ENCODE assay signal across 9 mouse cellular contexts in genomic region chr17:83224451-83224971, GRCm38 (mm10). TPM values are rescaled to one million over a fixed set of nuclear protein-coding genes. Genes with fewer than 3 reads are reported as not detected.
DNase-seq lines count a peak whose midpoint lies in the region; ATAC-seq and TF ChIP-seq lines count a peak whose summit lies in the region.
"Had no signal": no experiment of that assay in that cellular context is flagged by ENCODE, and none has a peak within 500 bp of the region (broad histone marks: within the 10 kb centered on the region; RNA-seq: fewer than 3 reads in every experiment).

No protein-coding gene starts in this region.

- H3K4me2 ChIP-seq in hindbrain, embryonic 15.5 days, result no peak overlapping the region
- H3K4me2 ChIP-seq in heart, embryonic 12.5 days, result no peak overlapping the region

- H3K9me3 ChIP-seq in ES-E14 (ENCODE audit: control insufficient read depth, insufficient read depth, low read depth, low read length), result no peaks in the 10 kb centered on the region
- H3K9me3 ChIP-seq in hindbrain, embryonic 15.5 days, result no peaks in the 10 kb centered on the region
- no peaks in the 10 kb centered on the region for H3K9me3 ChIP-seq in heart, embryonic 12.5 days (replicated peaks)

- ATAC-seq in hindbrain, embryonic 15.5 days (ENCODE audit: low FRiP score, low read depth), result 0 out of 2 replicates have a peak, but pooled peaks have one; percentile 16
- no peak for ATAC-seq in monocyte, adult 5-6 weeks (replicated peaks; ENCODE audit: insufficient number of reproducible peaks, low FRiP score, low TSS enrichment, poor library complexity, severe bottlenecking)
- no peak for ATAC-seq in heart, embryonic 12.5 days (ENCODE audit: insufficient number of reproducible peaks, low FRiP score)
- no peak for ATAC-seq in megakaryocyte-erythroid progenitor cell, adult 5-6 weeks (replicated peaks; ENCODE audit: low FRiP score, low TSS enrichment, poor library complexity, severe bottlenecking)

- peak overlapping the region; percentile 36 for H3K9ac ChIP-seq in ES-E14 (ENCODE audit: insufficient read depth, low read depth, low read length, poor library complexity, severe bottlenecking)
- H3K9ac ChIP-seq in hindbrain, embryonic 15.5 days, result no peak overlapping the region
- H3K9ac ChIP-seq in heart, embryonic 12.5 days, result no peak overlapping the region

- WGBS in hindbrain, embryonic 15.5 days, result 36% methylated on average over 13 of the region's 13 CpGs
- WGBS in heart, embryonic 12.5 days, result 72% methylated on average over 13 of the region's 13 CpGs

- H3K36me3 ChIP-seq in ES-E14 (ENCODE audit: control insufficient read depth, insufficient read depth, low read length, poor library complexity, severe bottlenecking), result no peaks in the 10 kb centered on the region
- no peaks in the 10 kb centered on the region for H3K36me3 ChIP-seq in hindbrain, embryonic 15.5 days
- H3K36me3 ChIP-seq in heart, embryonic 12.5 days, result peaks cover 71% of the 10 kb centered on the region

- peak overlapping the region; percentile 30 to 67 for H3K4me3 ChIP-seq in ES-E14 (ENCODE audit: insufficient read depth in 1 of 2, low read depth in 1 of 2, low read length in 2 of 2, poor library complexity in 1 of 2, severe bottlenecking in 1 of 2)
- no peak overlapping the region for H3K4me3 ChIP-seq in hindbrain, embryonic 15.5 days
- no peak overlapping the region for H3K4me3 ChIP-seq in heart, embryonic 12.5 days

- no peaks in the 10 kb centered on the region for H3K4me1 ChIP-seq in ES-E14 (ENCODE audit: control insufficient read depth in 2 of 2, insufficient read depth in 2 of 2, low read length in 2 of 2, poor library complexity in 1 of 2)
- H3K4me1 ChIP-seq in hindbrain, embryonic 15.5 days (replicated peaks), result peaks cover 18% of the 10 kb centered on the region
- peaks cover 46% of the 10 kb centered on the region for H3K4me1 ChIP-seq in heart, embryonic 12.5 days (replicated peaks)

- in situ Hi-C loops in ES-E14 (cut with MboI; ENCODE audit: low sequenced_read_pairs in 2 of 2, unreplicated experiment in 2 of 2), result no loop called here

- peak; percentile 58 for DNase-seq in embryo, embryonic 11 days
- no peak for DNase-seq in embryo, embryonic 10.5 days (ENCODE audit: low spot score)
- DNase-seq in ES-E14 (ENCODE audit: low read depth, low spot score), result peak; percentile 31
- peak; percentile 42 for DNase-seq in mesoderm, embryonic 11.5 days (ENCODE audit: low read depth, low spot score)

- H3K27ac ChIP-seq in ES-E14 (ENCODE audit: insufficient read depth, low read depth, low read length, poor library complexity, severe bottlenecking), result no peak overlapping the region
- H3K27ac ChIP-seq in hindbrain, embryonic 15.5 days (replicated peaks), result no peak overlapping the region
- no peak overlapping the region for H3K27ac ChIP-seq in heart, embryonic 12.5 days (ENCODE audit: poor library complexity, severe bottlenecking)

- no peaks in the 10 kb centered on the region for H3K27me3 ChIP-seq in hindbrain, embryonic 15.5 days
- H3K27me3 ChIP-seq in heart, embryonic 12.5 days (replicated peaks), result no peaks in the 10 kb centered on the region

TF ChIP-seq in ES-E14, 5 proteins besides CTCF, POLR2A, EP300 and RAD21:
- no peak for TF ChIP-seq MAFK (IDR thresholded peaks at IDR 0.05; ENCODE audit: insufficient read depth, low read depth, low read length)
- no peak for TF ChIP-seq ZNF384 (IDR thresholded peaks at IDR 0.05; ENCODE audit: low read depth, low read length)
- no peak for TF ChIP-seq ZC3H11A (IDR thresholded peaks at IDR 0.05; ENCODE audit: borderline replicate concordance, low read depth, low read length)
- TF ChIP-seq HCFC1 (IDR thresholded peaks at IDR 0.05; ENCODE audit: borderline replicate concordance, insufficient read depth, low read length), result no peak
- no peak for TF ChIP-seq CHD2 (IDR thresholded peaks at IDR 0.05; ENCODE audit: low read depth, low read length)
TF ChIP-seq in ES-E14: peak in this region for 0.

RNA-seq across cellular contexts. Expression of gene Pkdcc, which starts 9.4 kb away (rescaled TPM):
- total RNA-seq in ES-E14 (2012; rRNA removed), result 39.0 and 39.1 TPM in 2 replicates
- polyA plus RNA-seq in hindbrain, embryonic 15.5 days (2015; fragmentation: Nextera tagmentation; extraction: Ambion mirVana), result 5.7 and 7.1 TPM in 2 replicates
- total RNA-seq in monocyte, adult 5-6 weeks (2017), result 5.2 to 17.0 TPM (median 6.6 TPM) in 3 replicates
- 13.5 and 13.9 TPM in 2 replicates for polyA plus RNA-seq in heart, embryonic 12.5 days (2016; fragmentation: Nextera tagmentation; extraction: Ambion mirVana)
- total RNA-seq in megakaryocyte-erythroid progenitor cell, adult 5-6 weeks (2014; fragmentation: Nextera tagmentation), result not detected in 2 replicates
- not detected in 2 replicates for total RNA-seq in megakaryocyte-erythroid progenitor cell, adult 5-6 weeks (2017)
- total RNA-seq: common myeloid progenitor, adult 5-6 weeks had no signal

Comparison
In these comparisons a context has a peak if more than half of its experiments do, and no peak if none do; other contexts are left out.
1. H3K4me3 ChIP-seq: peak in ES-E14 (2 of 2); none in hindbrain, embryonic 15.5 days (single experiment) and heart, embryonic 12.5 days (single experiment).